ENCODE assay signal across 1 mouse cellular context in genomic region chr7:142968809-142969511, GRCm38 (mm10).
TF ChIP-seq lines count a peak whose summit lies in the region.

TSS of gene Ascl2 (minus strand) at chr7:142969264.

TF ChIP-seq in CH12.LX, 34 proteins besides CTCF, POLR2A, EP300 and RAD21 (continued from another document):
- TF ChIP-seq USF2 (conservative IDR thresholded peaks at IDR 0.05; ENCODE audit: low read depth, low read length) (no peak), PAX5 (IDR thresholded peaks at IDR 0.05; ENCODE audit: low read length) (no peak), GABPA (IDR thresholded peaks at IDR 0.05; ENCODE audit: insufficient replicate concordance, low read depth, low read length) (no peak), RCOR1 (conservative IDR thresholded peaks at IDR 0.05; ENCODE audit: low read depth, low read length) (no peak), CHD1 (IDR thresholded peaks at IDR 0.05; ENCODE audit: low read depth, low read length) (no peak), NRF1 (IDR thresholded peaks at IDR 0.05; ENCODE audit: low read depth, low read length) (no peak), BHLHE40 (IDR thresholded peaks at IDR 0.05; ENCODE audit: low read depth, low read length) (no peak)
